Mouse (Mus musculus): ENCODE data around the gene Galr2. TPM values are rescaled to one million over a fixed set of nuclear protein-coding genes. Genes with fewer than 3 reads are reported as not detected.
"Not testable (repeated sequence)": the region's sequence is repeated elsewhere in the genome, so short reads cannot be mapped to it uniquely, and the experiment has no call there.

Gene Galr2
- polyA plus RNA-seq, 1 experiment, result 0.18 TPM

DNA sequence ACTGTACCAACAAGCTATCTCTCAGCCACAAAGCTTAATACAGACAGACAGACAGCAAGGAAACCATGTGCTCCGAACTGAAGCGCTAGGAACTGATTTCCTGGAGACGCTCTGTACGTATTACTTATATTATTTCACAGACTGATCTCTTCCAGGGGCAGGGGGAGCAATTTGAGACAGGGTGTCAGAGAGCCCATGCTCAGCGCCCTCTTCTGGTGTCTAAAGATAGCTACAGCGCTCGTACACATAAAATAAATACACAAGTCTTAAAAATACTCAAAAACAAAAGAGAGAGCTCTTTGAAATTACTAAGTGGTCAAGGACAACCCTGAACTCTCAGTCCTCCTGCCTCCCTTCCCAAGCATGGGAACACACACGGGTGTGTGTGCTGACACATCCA, 13.1 kb upstream of the Galr2 start:
- no peaks in the 10 kb centered on the region for H3K4me1 ChIP-seq (ENCODE audit: control insufficient read depth, insufficient read depth, low read length)
- TF ChIP-seq CTCF (IDR thresholded peaks at IDR 0.05; ENCODE audit: insufficient read depth, low read length) (0 out of 2 replicates have a peak, but pooled peaks have one; percentile 8), POLR2A (IDR thresholded peaks at IDR 0.05; ENCODE audit: borderline replicate concordance, extremely low read depth, low read depth, low read length) (no peak)
- H3K4me3 ChIP-seq (replicated peaks; ENCODE audit: extremely low read depth, low read depth, low read length), result no peak overlapping the region
- WGBS, result 82% methylated on average over 8 of the region's 8 CpGs
- DNase-seq, result no peak

- TF ChIP-seq CTCF (IDR thresholded peaks at IDR 0.05; ENCODE audit: insufficient read depth, low read length) (no peak), POLR2A (IDR thresholded peaks at IDR 0.05; ENCODE audit: borderline replicate concordance, extremely low read depth, low read depth, low read length) (no peak)
- no peak overlapping the region for H3K4me3 ChIP-seq (replicated peaks; ENCODE audit: extremely low read depth, low read depth, low read length)
- DNase-seq, result no peak
- WGBS, result 97% methylated on average over 6 of the region's 6 CpGs
- peaks cover 4% of the 10 kb centered on the region; the same call in 1 of the 2 replicates for H3K4me1 ChIP-seq (ENCODE audit: control insufficient read depth, insufficient read depth, low read length)
Observed at GRCm38 (mm10) chr11:116268313-116268712, 12.4 kb upstream of the Galr2 start.

DNA sequence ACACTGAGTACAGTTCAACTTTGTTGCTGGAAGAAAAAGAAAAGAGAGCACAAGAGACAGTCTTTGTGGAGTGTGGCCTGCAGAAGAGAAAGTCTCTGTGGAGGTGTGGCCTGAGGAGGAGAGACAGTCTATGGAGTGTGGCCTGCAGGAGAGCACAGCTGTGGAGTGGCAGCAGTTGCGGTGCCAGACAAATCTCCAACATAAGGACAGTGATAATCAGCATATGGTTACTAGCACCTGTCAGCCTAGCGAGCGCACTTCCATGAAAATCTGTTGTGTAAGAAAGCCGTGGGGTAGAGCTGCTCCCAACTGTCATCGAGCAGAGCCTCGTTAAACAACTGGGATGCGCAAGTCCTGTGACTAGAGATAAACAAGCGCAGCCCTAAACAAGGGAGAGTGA, 11.2 kb upstream of the Galr2 start:
- TF ChIP-seq POLR2A (IDR thresholded peaks at IDR 0.05; ENCODE audit: borderline replicate concordance, extremely low read depth, low read depth, low read length) (no peak), CTCF (IDR thresholded peaks at IDR 0.05; ENCODE audit: insufficient read depth, low read length) (no peak)
- DNase-seq, result no peak
- Histone ChIP-seq H3K4me3 (replicated peaks; ENCODE audit: extremely low read depth, low read depth, low read length) (no peak overlapping the region), H3K4me1 (ENCODE audit: control insufficient read depth, insufficient read depth, low read length) (peaks cover 4% of the 10 kb centered on the region; the same call in 1 of the 2 replicates)
- 82% methylated on average over 8 of the region's 8 CpGs for WGBS

DNA sequence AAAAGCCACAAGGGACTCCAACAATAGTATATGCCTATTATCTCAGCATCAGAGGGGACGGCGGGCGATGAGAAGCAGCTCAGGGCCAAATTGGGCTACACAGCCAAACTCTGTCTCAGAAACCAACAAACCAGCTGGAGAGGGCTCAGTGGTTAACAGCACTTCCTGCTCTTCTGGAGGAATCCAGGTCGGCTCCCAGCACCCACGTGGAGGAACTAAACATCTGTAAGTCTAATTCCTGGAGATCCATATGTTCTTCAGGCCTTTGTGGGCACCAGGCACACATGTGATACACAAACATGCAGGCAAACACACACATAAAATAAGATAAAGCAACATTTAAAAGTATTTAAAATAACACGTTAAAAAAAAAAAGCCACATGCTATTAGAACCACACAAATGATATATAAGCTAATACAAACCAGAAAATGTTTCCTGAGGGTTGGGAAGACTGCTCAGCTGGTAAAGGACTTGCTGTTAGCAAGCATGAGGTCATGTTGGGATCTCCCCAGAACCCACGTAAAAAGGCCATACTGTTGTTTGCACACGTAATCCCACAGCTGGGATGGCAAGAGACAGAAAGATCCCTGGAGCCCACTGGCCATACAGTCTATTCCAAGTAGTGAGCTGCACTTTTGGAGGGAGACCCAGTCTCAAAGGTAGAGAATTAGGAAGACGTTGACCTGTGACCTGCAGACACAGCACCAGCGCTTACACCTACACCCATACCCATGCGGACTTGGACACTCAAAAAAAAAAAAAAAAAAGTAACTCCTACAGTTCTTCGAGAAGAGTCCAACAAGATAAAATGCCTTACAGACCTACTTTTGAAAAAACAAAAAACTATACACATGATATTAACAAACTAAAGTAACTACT, 7.9 kb upstream of the Galr2 start:
- peak overlapping the region; percentile 77 for H3K4me3 ChIP-seq (replicated peaks; ENCODE audit: extremely low read depth, low read depth, low read length)
- TF ChIP-seq CTCF (IDR thresholded peaks at IDR 0.05; ENCODE audit: insufficient read depth, low read length), result no peak
- no peak for TF ChIP-seq POLR2A (IDR thresholded peaks at IDR 0.05; ENCODE audit: borderline replicate concordance, extremely low read depth, low read depth, low read length)
- H3K4me1 ChIP-seq (ENCODE audit: control insufficient read depth, insufficient read depth, low read length), result peaks cover 4% of the 10 kb centered on the region; the same call in 1 of the 2 replicates
- WGBS, result 37% methylated on average over 12 of the region's 12 CpGs
- no peak for DNase-seq

GRCm38 (mm10) chr11:116273469-116274044, 7.2 kb upstream of the Galr2 start:
- no peak for DNase-seq
- H3K4me1 ChIP-seq (ENCODE audit: control insufficient read depth, insufficient read depth, low read length), result peaks cover 4% of the 10 kb centered on the region; the same call in 1 of the 2 replicates
- WGBS, result under 1% methylated on average over 39 of the region's 39 CpGs
- TF ChIP-seq CTCF (IDR thresholded peaks at IDR 0.05; ENCODE audit: insufficient read depth, low read length) (no peak), POLR2A (IDR thresholded peaks at IDR 0.05; ENCODE audit: borderline replicate concordance, extremely low read depth, low read depth, low read length) (no peak)
- peak overlapping the region; percentile 77 for H3K4me3 ChIP-seq (replicated peaks; ENCODE audit: extremely low read depth, low read depth, low read length)

DNA sequence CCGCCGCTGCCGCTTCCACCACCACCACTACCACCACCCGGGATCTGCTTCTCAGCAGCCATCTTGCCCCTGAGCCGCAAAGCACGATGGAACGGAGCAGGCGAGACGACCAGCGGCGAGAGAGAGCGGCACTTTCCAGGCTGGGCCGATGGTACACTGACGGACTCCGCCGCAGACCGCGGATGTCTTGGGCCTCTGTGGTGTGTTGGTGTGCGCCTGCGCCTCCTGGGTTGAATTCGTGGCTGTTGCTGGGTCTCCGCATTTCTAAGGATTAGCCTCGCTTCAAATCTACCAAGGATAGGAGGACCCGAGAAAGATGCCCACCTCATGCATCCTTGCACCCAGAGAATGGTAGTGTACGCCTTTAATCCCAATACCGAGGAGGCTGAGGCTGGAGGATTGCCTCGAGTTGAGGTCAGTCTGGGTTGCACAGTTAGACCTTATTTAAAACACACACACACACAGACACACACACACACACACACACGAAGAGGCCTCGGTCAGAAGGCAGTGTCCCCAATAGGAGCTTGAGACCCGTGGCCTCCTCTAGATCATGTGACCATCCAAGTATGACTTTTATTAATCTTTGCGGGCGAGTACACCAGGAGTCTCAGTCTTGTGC, 6.6 kb upstream of the Galr2 start, which contains the start of gene Srp68:
Srp68 (minus strand) TSS at position 173 of the 622 bp plus-strand sequence.
- peak; percentile 87 for DNase-seq
- WGBS, result 2% methylated on average over 32 of the region's 32 CpGs
- TF ChIP-seq CTCF (IDR thresholded peaks at IDR 0.05; ENCODE audit: insufficient read depth, low read length) (no peak), POLR2A (IDR thresholded peaks at IDR 0.05; ENCODE audit: borderline replicate concordance, extremely low read depth, low read depth, low read length) (peak; percentile 94)
- H3K4me1 ChIP-seq (ENCODE audit: control insufficient read depth, insufficient read depth, low read length), result peaks cover 4% of the 10 kb centered on the region; the same call in 1 of the 2 replicates
- H3K4me3 ChIP-seq (replicated peaks; ENCODE audit: extremely low read depth, low read depth, low read length), result peak within 1 kb of the TSS; percentile 77

- WGBS, result 78% methylated on average over 1 of the region's 1 CpGs
- not testable (repeated sequence) for H3K4me1 ChIP-seq (ENCODE audit: control insufficient read depth, insufficient read depth, low read length); DNase-seq; H3K4me3 ChIP-seq (replicated peaks; ENCODE audit: extremely low read depth, low read depth, low read length)
Observed at GRCm38 (mm10) chr11:116277184-116277583, 3.6 kb upstream of the Galr2 start.

DNA sequence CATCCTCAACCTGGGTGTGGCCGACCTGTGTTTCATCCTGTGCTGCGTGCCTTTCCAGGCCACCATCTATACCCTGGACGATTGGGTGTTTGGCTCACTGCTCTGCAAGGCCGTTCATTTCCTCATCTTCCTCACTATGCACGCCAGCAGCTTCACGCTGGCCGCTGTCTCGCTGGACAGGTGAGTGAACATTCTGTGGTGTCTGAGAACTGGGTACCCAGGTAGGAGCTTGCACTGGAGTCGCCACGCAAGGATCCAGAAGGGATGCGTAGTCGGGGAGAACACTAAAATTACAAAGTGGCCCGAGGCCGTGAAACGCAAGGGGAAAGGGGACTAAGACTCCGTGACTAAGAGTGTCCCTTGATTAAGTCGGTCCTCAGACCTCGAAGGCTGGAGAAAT, 932 bp downstream of the Galr2 start:
- TF ChIP-seq CTCF (IDR thresholded peaks at IDR 0.05; ENCODE audit: insufficient read depth, low read length), result no peak
- no peak for TF ChIP-seq POLR2A (IDR thresholded peaks at IDR 0.05; ENCODE audit: borderline replicate concordance, extremely low read depth, low read depth, low read length)
- peaks cover 2% of the 10 kb centered on the region; the same call in 1 of the 2 replicates for H3K4me1 ChIP-seq (ENCODE audit: control insufficient read depth, insufficient read depth, low read length)
- no peak for DNase-seq
- no peak overlapping the region for H3K4me3 ChIP-seq (replicated peaks; ENCODE audit: extremely low read depth, low read depth, low read length)
- WGBS, result 4% methylated on average over 18 of the region's 18 CpGs

DNA sequence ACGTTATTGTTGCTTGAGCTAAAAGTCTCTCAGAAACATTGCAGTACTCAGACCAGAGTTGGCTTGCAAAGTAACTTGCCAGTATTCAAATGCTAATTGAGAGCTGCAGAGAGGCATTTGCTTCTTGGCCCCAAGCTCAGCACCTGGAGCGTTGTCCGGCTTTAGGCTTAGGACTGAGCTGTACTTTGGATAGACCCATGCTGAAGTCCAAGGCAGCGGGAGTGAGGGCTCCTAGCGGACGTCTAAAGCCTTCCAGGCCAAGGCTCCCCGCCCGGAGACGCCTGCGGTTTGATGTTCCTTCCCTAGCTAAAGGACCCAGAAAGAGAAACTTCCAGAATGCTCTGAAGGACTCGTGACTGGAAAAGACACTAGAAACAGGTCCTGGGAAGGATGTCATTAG, 1.4 kb downstream of the Galr2 start:
- no peak for DNase-seq

More for the DNA sequence above, 1.4 kb downstream of the Galr2 start:
- Histone ChIP-seq H3K4me3 (replicated peaks; ENCODE audit: extremely low read depth, low read depth, low read length) (no peak overlapping the region), H3K4me1 (ENCODE audit: control insufficient read depth, insufficient read depth, low read length) (peaks cover 2% of the 10 kb centered on the region; the same call in 1 of the 2 replicates)
- WGBS, result under 1% methylated on average over 11 of the region's 11 CpGs
- no peak for TF ChIP-seq POLR2A (IDR thresholded peaks at IDR 0.05; ENCODE audit: borderline replicate concordance, extremely low read depth, low read depth, low read length)
- no peak for TF ChIP-seq CTCF (IDR thresholded peaks at IDR 0.05; ENCODE audit: insufficient read depth, low read length)
